In the genomic region with DNA sequence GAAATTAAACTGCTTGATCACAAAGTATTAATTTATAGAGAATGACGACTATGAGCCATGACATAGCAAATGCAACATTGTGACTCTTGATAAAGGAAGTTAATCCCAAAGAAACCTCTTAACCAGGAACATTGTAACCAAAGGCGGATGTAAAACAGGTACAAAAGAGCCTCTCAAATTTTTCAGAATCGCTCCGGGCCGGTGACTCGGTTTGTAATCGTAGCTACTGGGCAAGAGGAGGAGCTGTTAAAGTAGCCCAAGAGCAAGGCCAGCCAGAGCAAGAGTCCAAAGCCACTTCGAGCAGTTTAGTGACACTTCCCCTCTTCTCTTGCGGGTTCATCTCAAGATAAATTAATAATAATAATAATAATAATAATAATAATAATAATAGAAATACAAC, we compare ENCODE assay signal across 8 mouse cellular contexts. TPM values are rescaled to one million over a fixed set of nuclear protein-coding genes. Genes with fewer than 3 reads are reported as not detected.
DNase-seq lines count a peak whose midpoint lies in the region; ATAC-seq and TF ChIP-seq lines count a peak whose summit lies in the region.

No protein-coding gene starts in this region.

- TF ChIP-seq RAD21 in MEL (IDR thresholded peaks at IDR 0.05; ENCODE audit: low read depth, low read length): no peak

- TF ChIP-seq POLR2A in MEL (IDR thresholded peaks at IDR 0.05; ENCODE audit: control insufficient read depth in 1 of 2, insufficient read depth in 1 of 2, low read depth in 1 of 2, low read length in 2 of 2, poor library complexity in 1 of 2): no peak
- TF ChIP-seq POLR2A in limb, embryonic 14.5 days (IDR thresholded peaks at IDR 0.05; ENCODE audit: borderline replicate concordance, extremely low read depth, insufficient read depth, insufficient read length): no peak

- H3K4me3 ChIP-seq in gastrocnemius, adult 2 months: peak overlapping the region; percentile 87
- peak overlapping the region; percentile 83 to 84 for H3K4me3 ChIP-seq in MEL (ENCODE audit: control insufficient read depth in 1 of 2, insufficient read depth in 1 of 2, low read depth in 2 of 2, low read length in 2 of 2)
- peak overlapping the region; percentile 57 for H3K4me3 ChIP-seq in forebrain, embryonic 16.5 days (replicated peaks; ENCODE audit: low read length)
- peak overlapping the region; percentile 93 for H3K4me3 ChIP-seq in limb, embryonic 14.5 days (replicated peaks; ENCODE audit: low read length)

- DNase-seq in gastrocnemius, adult 2 months: peak; percentile 31
- DNase-seq in gastrocnemius, adult 8-10 months (ENCODE audit: low spot score in 2 of 2): no peak
- peak; percentile 52 for DNase-seq in MEL (ENCODE audit: low read depth, low spot score)
- peak; percentile 3 for DNase-seq in limb, embryonic 14.5 days (ENCODE audit: low spot score)
- DNase-seq in natural killer cell, adult 2 months (ENCODE audit: low spot score in 2 of 2): peak; percentile 14 to 44
- DNase-seq in urinary bladder, postnatal 14 days (ENCODE audit: low spot score): no peak
- DNase-seq in right cerebral cortex, adult 2 months (ENCODE audit: low spot score in 2 of 2): no peak

- no peak for ATAC-seq in forebrain, embryonic 16.5 days
- ATAC-seq in limb, embryonic 14.5 days (ENCODE audit: low FRiP score, low read depth): no peak

- H3K4me1 ChIP-seq in MEL (ENCODE audit: control insufficient read depth in 1 of 2, insufficient read depth in 2 of 2, low read length in 2 of 2): peaks cover 4 to 24% of the 10 kb centered on the region in 2 experiments; a peak in 3 of 4 replicates
- H3K4me1 ChIP-seq in forebrain, embryonic 16.5 days (replicated peaks; ENCODE audit: control insufficient read depth, insufficient read depth, low read length): peaks cover 12% of the 10 kb centered on the region
- 0 out of 2 replicates have a peak, but pooled peaks cover 3% of the 10 kb centered on the region for H3K4me1 ChIP-seq in limb, embryonic 14.5 days (ENCODE audit: control insufficient read depth, insufficient read depth, low read length)

- peaks cover 3 to 7% of the 10 kb centered on the region in 2 experiments for H3K27me3 ChIP-seq in MEL (ENCODE audit: control insufficient read depth in 1 of 2, insufficient read depth in 2 of 2, low read length in 2 of 2)
- no peaks in the 10 kb centered on the region for H3K27me3 ChIP-seq in forebrain, embryonic 16.5 days (replicated peaks; ENCODE audit: control insufficient read depth, insufficient read depth, low read length)
- H3K27me3 ChIP-seq in limb, embryonic 14.5 days (ENCODE audit: control insufficient read depth, insufficient read depth, low read length): no peaks in the 10 kb centered on the region

- TF ChIP-seq CTCF in gastrocnemius, adult 2 months (IDR thresholded peaks at IDR 0.05): no peak
- TF ChIP-seq CTCF in MEL (IDR thresholded peaks at IDR 0.05 in 2 of 3, conservative IDR thresholded peaks at IDR 0.05 in 1 of 3; ENCODE audit: control insufficient read depth in 1 of 3, insufficient read depth in 1 of 3, low read depth in 2 of 3, low read length in 3 of 3, poor library complexity in 1 of 3, severe bottlenecking in 1 of 3): no peak

- no peaks in the 10 kb centered on the region for H3K9me3 ChIP-seq in MEL (replicated peaks; ENCODE audit: insufficient read depth, low read length)
- no peaks in the 10 kb centered on the region for H3K9me3 ChIP-seq in forebrain, embryonic 16.5 days (ENCODE audit: control insufficient read depth, low read length)
- H3K9me3 ChIP-seq in limb, embryonic 14.5 days (ENCODE audit: control insufficient read depth, low read length): no peaks in the 10 kb centered on the region

- 10% methylated on average over 9 of the region's 9 CpGs for WGBS in forebrain, embryonic 16.5 days
- WGBS in limb, embryonic 14.5 days: 7% methylated on average over 9 of the region's 9 CpGs

- peak overlapping the region; percentile 98 for H3K27ac ChIP-seq in gastrocnemius, adult 2 months
- peak overlapping the region; percentile 71 for H3K27ac ChIP-seq in MEL (ENCODE audit: control insufficient read depth, low read depth, low read length)
- H3K27ac ChIP-seq in forebrain, embryonic 16.5 days (ENCODE audit: low read length): no peak overlapping the region
- peak overlapping the region; percentile 43; the same call in 1 of the 2 replicates for H3K27ac ChIP-seq in limb, embryonic 14.5 days (replicated peaks; ENCODE audit: low read depth, low read length)

- intact Hi-C loops in gastrocnemius, adult 2 months (cut with DNase I): loop anchor here (5.0 kb wide), 2 partner anchors 75 to 595 kb away; a partner anchor contains a TSS

- peak overlapping the region; percentile 92 for H3K4me2 ChIP-seq in forebrain, embryonic 16.5 days (ENCODE audit: low read length)
- peak overlapping the region; percentile 69 for H3K4me2 ChIP-seq in limb, embryonic 14.5 days (replicated peaks; ENCODE audit: low read depth, low read length, severe bottlenecking)

- peaks cover 33% of the 10 kb centered on the region for H3K79me2 ChIP-seq in MEL (ENCODE audit: control insufficient read depth, insufficient read depth, low read length, poor library complexity)

- H3K9ac ChIP-seq in MEL (ENCODE audit: control insufficient read depth, low read depth, low read length, poor library complexity, severe bottlenecking): peak overlapping the region; percentile 86
- H3K9ac ChIP-seq in forebrain, embryonic 16.5 days (replicated peaks; ENCODE audit: low read depth, low read length): peak overlapping the region; percentile 13; the same call in 1 of the 2 replicates
- peak overlapping the region; percentile 94 for H3K9ac ChIP-seq in limb, embryonic 14.5 days (ENCODE audit: low read depth, low read length, severe bottlenecking)

- TF ChIP-seq EP300 in MEL (IDR thresholded peaks at IDR 0.05; ENCODE audit: low read depth in 1 of 2, low read length in 2 of 2): no peak

- H3K36me3 ChIP-seq in MEL (ENCODE audit: control insufficient read depth in 1 of 2, insufficient read depth in 2 of 2, low read length in 2 of 2): peaks cover 5 to 25% of the 10 kb centered on the region in 2 experiments
- H3K36me3 ChIP-seq in forebrain, embryonic 16.5 days (ENCODE audit: control insufficient read depth, insufficient read depth): no peaks in the 10 kb centered on the region
- H3K36me3 ChIP-seq in limb, embryonic 14.5 days (ENCODE audit: control insufficient read depth, insufficient read depth, low read length): no peaks in the 10 kb centered on the region

TF ChIP-seq in MEL, 35 proteins besides CTCF, POLR2A, EP300 and RAD21:
- TF ChIP-seq MYC (IDR thresholded peaks at IDR 0.05; ENCODE audit: low read depth, low read length): no peak
- TF ChIP-seq ZC3H11A (IDR thresholded peaks at IDR 0.05; ENCODE audit: low read depth, low read length): no peak
- TF ChIP-seq E2F4 (IDR thresholded peaks at IDR 0.05; ENCODE audit: borderline replicate concordance, low read depth, low read length): no peak
- TF ChIP-seq GABPA (IDR thresholded peaks at IDR 0.05; ENCODE audit: low read depth, low read length): no peak
- TF ChIP-seq ELF1 (IDR thresholded peaks at IDR 0.05; ENCODE audit: low read depth, low read length): no peak
- TF ChIP-seq HCFC1 (IDR thresholded peaks at IDR 0.05; ENCODE audit: low read depth, low read length): no peak
- TF ChIP-seq ZMIZ1 (IDR thresholded peaks at IDR 0.05; ENCODE audit: low read depth, low read length): no peak
- TF ChIP-seq KAT2A (conservative IDR thresholded peaks at IDR 0.05; ENCODE audit: low read depth, low read length): no peak
- TF ChIP-seq TBP (IDR thresholded peaks at IDR 0.05; ENCODE audit: low read depth, low read length): no peak
- no peak for TF ChIP-seq BHLHE40 (IDR thresholded peaks at IDR 0.05; ENCODE audit: borderline replicate concordance, low read depth, low read length)
- TF ChIP-seq JUND (IDR thresholded peaks at IDR 0.05; ENCODE audit: low read depth, low read length): no peak

RNA-seq across cellular contexts. Expression of a gene that starts 0.8 kb away (rescaled TPM):
- 100 to 1,000 TPM; 119 TPM for total RNA-seq in gastrocnemius, adult 2 months (2021)
- 100 to 1,000 TPM; 121 to 151 (median 135) TPM for total RNA-seq in gastrocnemius, adult 8-10 months (2022)
- total RNA-seq in MEL (2012; rRNA removed): 19.4 and 19.5 TPM in 2 replicates
- polyA plus RNA-seq in MEL (2012; ENCODE audit: insufficient read depth in 1 of 2, insufficient read length in 2 of 2, low read depth in 1 of 2, low replicate concordance in 2 of 2, missing spikeins in 1 of 2): 10 to 100 TPM; 38.5 to 50.5 TPM
- polyA plus RNA-seq in forebrain, embryonic 16.5 days (2015; fragmentation: Nextera tagmentation; extraction: Ambion mirVana): 36.8 and 41.9 TPM in 2 replicates
- polyA plus RNA-seq in limb, embryonic 14.5 days (2012; rRNA removed): 21.2 and 25.6 TPM in 2 replicates
- polyA plus RNA-seq in limb, embryonic 14.5 days (2014; fragmentation: Nextera tagmentation; extraction: Ambion mirVana): 34.3 and 37.5 TPM in 2 replicates

Comparison
In these comparisons a context has a peak if more than half of its experiments do, and no peak if none do; other contexts are left out.
1. DNase-seq: peak in gastrocnemius, adult 2 months (single experiment), MEL (single experiment), limb, embryonic 14.5 days (single experiment) and natural killer cell, adult 2 months (2 of 2); none in gastrocnemius, adult 8-10 months (0 of 2), urinary bladder, postnatal 14 days (single experiment) and right cerebral cortex, adult 2 months (0 of 2).
2. H3K9ac ChIP-seq: peak in every context shown above with its lines; median percentile 94 in limb, embryonic 14.5 days; 86 in MEL; 13 in forebrain, embryonic 16.5 days.
3. Peak in every context shown above with its lines, with median percentiles within 50 percentile points of each other: H3K4me3 ChIP-seq.